Mouse (Mus musculus): ENCODE measurements at regions not wholly inside any gene's neighbourhood (a gene's known extent, or its start where the extent isn't known, plus 50 kb on each side); places are given as distances from the start of the nearest gene placed in this dataset.
A peak's percentile ranks its signal among the peaks of the same experiment; 100 is the strongest.

- ATAC-seq, result no peak
These were observed 165.1 kb upstream of the Serpine2 start for GRCm38 (mm10) chr1:80025863-80026616.

GRCm38 (mm10) chr1:80023518-80024095 is 162.6 kb upstream of the Serpine2 start:
- no peak for ATAC-seq

GRCm38 (mm10) chr1:80021866-80022265 is 160.9 kb upstream of the Serpine2 start:
- no peak for ATAC-seq

- ATAC-seq, result no peak
These were observed 157.5 kb upstream of the Serpine2 start for GRCm38 (mm10) chr1:80018391-80019065.

- peak; percentile 52 for ATAC-seq
These were observed 154.5 kb upstream of the Serpine2 start for GRCm38 (mm10) chr1:80015474-80015873.

GRCm38 (mm10) chr1:80014586-80014985 is 153.6 kb upstream of the Serpine2 start:
- ATAC-seq, result no peak

GRCm38 (mm10) chr1:80010724-80011123 is 149.7 kb upstream of the Serpine2 start:
- ATAC-seq, result no peak

- no peak for ATAC-seq
These were observed 138.1 kb upstream of the Serpine2 start for GRCm38 (mm10) chr1:79999081-79999480.

- ATAC-seq, result no peak
These were observed 136.9 kb upstream of the Serpine2 start for GRCm38 (mm10) chr1:79997911-79998310.

GRCm38 (mm10) chr1:79997456-79997855 is 136.5 kb upstream of the Serpine2 start:
- ATAC-seq, result no peak

GRCm38 (mm10) chr1:79984721-79985120 is 123.7 kb upstream of the Serpine2 start:
- ATAC-seq, result no peak

- ATAC-seq, result no peak
These were observed 121.8 kb upstream of the Serpine2 start for GRCm38 (mm10) chr1:79982678-79983280.

- no peak for ATAC-seq
These were observed 118.9 kb upstream of the Serpine2 start for GRCm38 (mm10) chr1:79979863-79980262.

- no peak for ATAC-seq
These were observed 117.2 kb upstream of the Serpine2 start for GRCm38 (mm10) chr1:79978156-79978555.

GRCm38 (mm10) chr1:79956121-79956520 is 95.1 kb upstream of the Serpine2 start:
- ATAC-seq, result no peak

GRCm38 (mm10) chr1:79944231-79944630 is 83.3 kb upstream of the Serpine2 start:
- no peak for ATAC-seq

- no peak for ATAC-seq
These were observed 71.5 kb upstream of the Serpine2 start for GRCm38 (mm10) chr1:79932435-79932834.

- ATAC-seq, result no peak
These were observed 66.8 kb upstream of the Serpine2 start for GRCm38 (mm10) chr1:79927740-79928139.

GRCm38 (mm10) chr1:79925776-79926175 is 64.8 kb upstream of the Serpine2 start:
- no peak for ATAC-seq

GRCm38 (mm10) chr1:79921890-79922289 is 60.9 kb upstream of the Serpine2 start:
- no peak for ATAC-seq

- no peak for ATAC-seq
These were observed 60.4 kb upstream of the Serpine2 start for GRCm38 (mm10) chr1:79921333-79921732.

- ATAC-seq, result no peak
These were observed 56.6 kb upstream of the Serpine2 start for GRCm38 (mm10) chr1:79917426-79918150.
